Mouse (Mus musculus) heart, adult 2 months (tissue): Measurements from ENCODE around the gene Fam98c.
"Not testable (repeated sequence)": the region's sequence is repeated elsewhere in the genome, so short reads cannot be mapped to it uniquely, and the experiment has no call there.

Source experiments
- CTCF ChIP-seq: fragments of 200-600 bp; IDR thresholded peaks from 2 replicates; pipeline ENCODE4 v1.8.1; 2022; ENCODE audit warnings: antibody characterized with exemption, mild to moderate bottlenecking, moderate library complexity
- EP300 ChIP-seq: fragments of 200-500 bp; IDR thresholded peaks from 2 replicates; pipeline ENCODE4 v1.6.1; 2011; ENCODE audit warnings: low read depth, low read length, control low read depth; ENCODE audit not compliant: insufficient read depth
- POLR2A ChIP-seq: fragments of 200-500 bp; IDR thresholded peaks from 2 replicates; pipeline ENCODE4 v1.6.1; 2011; ENCODE audit warnings: mild to moderate bottlenecking, low read depth, low read length, control low read depth; ENCODE audit not compliant: insufficient read depth

DNA sequence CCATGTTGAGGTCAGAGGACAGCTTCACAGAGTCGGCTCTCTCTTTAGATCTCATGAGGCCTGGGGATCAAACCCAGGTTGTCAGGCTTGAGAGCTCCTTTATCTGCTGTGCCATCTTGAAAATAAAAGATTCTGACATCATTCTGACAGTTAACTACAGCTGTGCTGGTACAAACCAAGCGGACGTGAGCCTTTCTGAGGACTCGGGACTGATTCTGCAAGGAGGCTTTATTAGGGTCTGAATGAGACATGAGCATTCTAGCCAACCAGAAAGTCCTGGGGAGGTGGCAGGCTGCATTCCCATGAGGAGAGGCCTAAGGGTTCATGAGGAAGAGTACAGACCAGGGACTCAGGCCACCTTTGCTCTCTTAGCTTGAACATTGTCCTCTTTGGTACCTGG, 25.3 kb upstream of the Fam98c start:
- not testable (repeated sequence) for TF ChIP-seq POLR2A, CTCF, EP300
